Comparison of ENCODE assay signal across 9 mouse cellular contexts in genomic region chr6:99263886-99264185, GRCm38 (mm10).
DNase-seq lines count a peak whose midpoint lies in the region; ATAC-seq lines count a peak whose summit lies in the region.
"Had no signal": no experiment of that assay in that cellular context is flagged by ENCODE, and none has a peak within 500 bp of the region (broad histone marks: within the 10 kb centered on the region; RNA-seq: fewer than 3 reads in every experiment).

No protein-coding gene starts in this region.

- H3K9ac ChIP-seq in heart, embryonic 11.5 days (ENCODE audit: low read depth, low read length): peak overlapping the region; percentile 29; the same call in 1 of the 2 replicates

- H3K27ac ChIP-seq in heart, embryonic 11.5 days (ENCODE audit: low read depth, low read length): peak overlapping the region; percentile 24; the same call in 1 of the 2 replicates

- no peak overlapping the region for H3K4me3 ChIP-seq in heart, embryonic 11.5 days (ENCODE audit: low read depth, low read length)

- DNase-seq in kidney, adult 9 months: peak; percentile 25
- DNase-seq in kidney, adult 18-20 months: no peak
- peak; percentile 44 for DNase-seq in induced T-regulatory cell, adult 2 months (ENCODE audit: low read depth)
- peak; percentile 28 for DNase-seq in lung, postnatal 25 days (ENCODE audit: low spot score)
- DNase-seq in ovary, postnatal 10 days (ENCODE audit: low spot score): no peak
- no peak for DNase-seq in left cerebral cortex, postnatal 36 days (ENCODE audit: low spot score in 2 of 2)
- DNase-seq: left cerebral cortex, postnatal 4 days had no signal

- H3K27me3 ChIP-seq in heart, embryonic 11.5 days (ENCODE audit: control insufficient read depth, insufficient read depth, low read length): no peaks in the 10 kb centered on the region

- H3K36me3 ChIP-seq in heart, embryonic 11.5 days (ENCODE audit: control insufficient read depth, insufficient read depth, low read length): no peaks in the 10 kb centered on the region

- intact Hi-C loops in left cerebral cortex, postnatal 36 days (cut with DNase I): loop anchor here (10.0 kb wide), 1 partner anchor 739 kb away; no protein-coding TSS in a partner anchor

- 65% methylated on average over 2 of the region's 2 CpGs for WGBS in heart, embryonic 11.5 days (ENCODE audit: insufficient replicate concordance)

- no peaks in the 10 kb centered on the region for H3K9me3 ChIP-seq in heart, embryonic 11.5 days (replicated peaks; ENCODE audit: control insufficient read depth, low read length)

- peak overlapping the region; percentile 49 for H3K4me2 ChIP-seq in heart, embryonic 11.5 days

- H3K4me1 ChIP-seq in heart, embryonic 11.5 days (ENCODE audit: control insufficient read depth, insufficient read depth, low read length): peaks cover 46% of the 10 kb centered on the region

- ATAC-seq in heart, embryonic 11.5 days (replicated peaks; ENCODE audit: insufficient number of reproducible peaks, low FRiP score, low TSS enrichment): no peak
- ATAC-seq in megakaryocyte progenitor cell, adult 5-6 weeks (replicated peaks; ENCODE audit: poor library complexity): no peak

Comparison
In these comparisons a context has a peak if more than half of its experiments do, and no peak if none do; other contexts are left out.
1. DNase-seq: peak in kidney, adult 9 months (single experiment), induced T-regulatory cell, adult 2 months (single experiment) and lung, postnatal 25 days (single experiment); none in kidney, adult 18-20 months (single experiment), ovary, postnatal 10 days (single experiment) and left cerebral cortex, postnatal 36 days (0 of 2).